Mouse (Mus musculus): ENCODE results near the gene Grwd1.

Grwd1 gene

DNA sequence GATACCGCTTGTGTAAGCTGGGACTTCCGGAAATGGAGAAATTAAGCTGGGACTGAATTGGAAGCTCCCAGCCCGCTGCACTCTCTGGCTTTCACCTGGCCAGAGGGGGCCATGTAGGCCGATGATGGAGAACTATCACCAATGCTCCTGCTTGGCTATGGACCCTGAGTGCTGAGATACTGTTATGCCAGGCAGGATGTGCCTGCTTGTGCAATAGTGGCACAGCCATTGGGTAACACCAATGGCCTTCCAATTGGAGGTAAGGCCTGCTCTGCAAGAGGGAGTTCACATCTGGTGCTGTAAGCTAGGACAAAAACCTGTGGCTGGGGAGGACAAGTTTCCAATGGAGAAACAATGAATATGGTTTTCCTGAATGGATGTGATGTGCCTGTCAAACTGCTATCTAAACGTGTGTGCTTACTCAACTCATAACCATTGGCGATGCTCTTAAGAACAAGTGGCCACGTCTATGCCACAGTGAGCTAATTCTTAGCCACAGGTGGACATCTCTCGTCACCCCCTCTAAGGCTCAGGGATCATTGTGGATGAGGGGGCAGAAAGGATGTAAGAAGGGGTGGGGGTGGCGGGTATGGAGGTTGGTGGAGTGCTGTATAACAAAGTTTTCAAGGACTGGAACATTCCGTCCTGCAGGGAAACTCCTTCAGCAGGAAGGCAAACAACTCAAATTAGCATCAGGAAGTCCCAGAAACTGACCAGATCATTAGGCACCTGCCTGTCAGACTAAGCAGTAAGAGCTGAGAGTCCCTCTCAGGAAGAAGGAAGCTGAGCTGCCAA lies 12.4 kb upstream of the Grwd1 start:
- no peak for DNase-seq (ENCODE audit: low read depth)

DNA sequence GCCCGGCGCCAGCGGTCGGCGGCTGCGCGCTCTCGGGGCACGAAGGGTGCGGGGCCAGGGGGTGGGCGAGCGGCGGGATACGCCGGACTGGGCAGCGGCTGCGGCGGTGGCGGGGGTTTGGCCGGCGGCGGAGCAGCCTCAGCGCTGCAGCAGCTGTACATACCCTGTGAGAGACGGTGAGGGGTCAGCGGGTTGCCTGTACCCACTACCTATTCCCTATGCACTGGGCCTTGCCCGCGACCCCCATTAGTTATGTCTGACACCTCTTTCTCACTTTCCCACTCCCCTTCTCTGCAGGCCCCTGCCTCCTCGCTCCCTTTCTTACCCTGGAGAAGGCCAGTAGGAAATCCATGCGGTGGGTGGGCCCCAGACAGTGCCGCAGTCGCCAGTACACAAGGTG lies 3.2 kb upstream of the Grwd1 start:
- DNase-seq (ENCODE audit: low read depth) = no peak

- peak; percentile 33 for DNase-seq (ENCODE audit: low read depth)
Observed at GRCm38 (mm10) chr7:45833148-45833790, 2.5 kb upstream of the Grwd1 start.

- DNase-seq (ENCODE audit: low read depth) = peak; percentile 18
Observed at GRCm38 (mm10) chr7:45832428-45832827, 1.7 kb upstream of the Grwd1 start.

DNA sequence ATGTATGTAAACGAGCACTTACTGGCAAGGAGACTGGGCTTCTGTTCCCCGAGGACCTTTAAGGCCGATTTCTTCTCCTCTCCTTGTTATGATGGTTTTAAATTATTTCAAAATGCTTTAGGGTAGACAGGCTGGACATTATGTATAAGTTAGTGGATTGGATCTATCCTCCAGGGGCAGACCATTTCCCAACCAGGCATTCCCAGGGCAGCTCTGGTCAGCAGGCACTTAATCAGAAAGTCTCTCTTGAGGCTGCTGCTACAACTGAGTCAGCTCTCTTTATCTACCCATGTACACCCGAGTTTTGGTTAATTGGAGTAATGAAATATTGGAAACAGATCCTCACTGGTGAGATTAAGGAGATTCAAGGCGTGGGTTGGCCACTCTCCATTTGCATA lies 383 bp upstream of the Grwd1 start:
- no peak for DNase-seq (ENCODE audit: low read depth)

- no peak for DNase-seq (ENCODE audit: low read depth)
Observed at GRCm38 (mm10) chr7:45826631-45827030, 4.1 kb downstream of the Grwd1 start.

- DNase-seq (ENCODE audit: low read depth) = no peak
Observed at GRCm38 (mm10) chr7:45824598-45824997, 6.1 kb downstream of the Grwd1 start, which contains the start of gene Kcnj14. Gene Kcnj14, minus strand, starts transcription at chr7:45824782.

GRCm38 (mm10) chr7:45820913-45821312 lies 9.8 kb downstream of the Grwd1 start:
- DNase-seq (ENCODE audit: low read depth) = no peak

DNA sequence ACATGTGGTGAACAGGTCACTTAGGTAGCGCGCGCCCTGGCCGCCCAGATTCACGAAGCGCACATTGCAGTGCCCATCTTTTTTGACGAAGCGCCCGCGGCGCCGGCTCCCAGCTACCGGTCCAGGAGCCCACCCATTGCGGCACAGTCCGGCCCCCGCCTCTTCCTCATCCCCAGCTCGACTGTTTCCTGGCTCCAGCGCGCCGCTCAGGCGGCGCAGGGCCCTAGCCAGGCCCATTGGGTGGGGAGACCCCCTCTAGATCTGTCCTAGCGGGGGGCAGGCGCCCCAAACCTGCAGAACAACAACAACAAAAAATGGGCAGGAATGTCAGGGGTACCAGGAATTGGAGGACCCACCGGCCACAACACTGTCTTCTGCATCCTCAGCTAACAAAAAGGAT lies 10.9 kb downstream of the Grwd1 start:
- no peak for DNase-seq (ENCODE audit: low read depth)

- peak; percentile 11 for DNase-seq (ENCODE audit: low read depth)
Observed at GRCm38 (mm10) chr7:45815984-45816351, 14.8 kb downstream of the Grwd1 start.

DNA sequence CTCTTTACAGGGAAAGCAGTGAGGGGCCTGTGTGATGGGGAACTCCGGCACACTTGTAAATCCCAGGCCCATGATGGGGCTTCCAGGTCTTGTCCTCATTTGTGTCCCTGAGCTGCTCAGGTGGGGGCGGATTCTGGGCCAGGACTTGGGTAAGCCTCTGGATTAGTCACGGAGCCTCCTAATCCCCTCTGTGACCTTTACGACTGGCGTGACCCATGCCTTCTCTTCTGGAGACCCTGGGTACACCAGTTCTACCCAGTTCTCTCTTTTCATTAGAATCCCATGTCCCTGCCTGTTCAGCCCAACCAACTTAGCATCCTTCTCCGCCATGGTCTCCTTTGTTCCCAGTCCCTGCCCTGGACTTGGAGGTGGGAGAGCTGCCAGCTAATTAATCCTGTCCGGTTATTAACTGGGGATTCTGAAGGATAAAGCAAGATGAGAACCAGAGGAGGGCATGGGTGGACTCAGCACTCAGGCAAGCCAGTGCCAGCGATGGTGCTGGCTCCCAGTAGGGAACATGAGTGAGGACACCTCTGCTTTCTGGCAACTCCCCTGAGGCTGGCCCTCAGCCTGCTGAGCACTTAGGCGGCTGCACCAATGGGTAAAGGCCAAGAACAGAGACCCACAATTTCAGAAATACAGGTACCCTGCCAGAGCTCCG lies 15.3 kb downstream of the Grwd1 start:
- DNase-seq (ENCODE audit: low read depth) = no peak

- no peak for DNase-seq (ENCODE audit: low read depth)
Observed at GRCm38 (mm10) chr7:45814841-45815240, 15.9 kb downstream of the Grwd1 start.

DNA sequence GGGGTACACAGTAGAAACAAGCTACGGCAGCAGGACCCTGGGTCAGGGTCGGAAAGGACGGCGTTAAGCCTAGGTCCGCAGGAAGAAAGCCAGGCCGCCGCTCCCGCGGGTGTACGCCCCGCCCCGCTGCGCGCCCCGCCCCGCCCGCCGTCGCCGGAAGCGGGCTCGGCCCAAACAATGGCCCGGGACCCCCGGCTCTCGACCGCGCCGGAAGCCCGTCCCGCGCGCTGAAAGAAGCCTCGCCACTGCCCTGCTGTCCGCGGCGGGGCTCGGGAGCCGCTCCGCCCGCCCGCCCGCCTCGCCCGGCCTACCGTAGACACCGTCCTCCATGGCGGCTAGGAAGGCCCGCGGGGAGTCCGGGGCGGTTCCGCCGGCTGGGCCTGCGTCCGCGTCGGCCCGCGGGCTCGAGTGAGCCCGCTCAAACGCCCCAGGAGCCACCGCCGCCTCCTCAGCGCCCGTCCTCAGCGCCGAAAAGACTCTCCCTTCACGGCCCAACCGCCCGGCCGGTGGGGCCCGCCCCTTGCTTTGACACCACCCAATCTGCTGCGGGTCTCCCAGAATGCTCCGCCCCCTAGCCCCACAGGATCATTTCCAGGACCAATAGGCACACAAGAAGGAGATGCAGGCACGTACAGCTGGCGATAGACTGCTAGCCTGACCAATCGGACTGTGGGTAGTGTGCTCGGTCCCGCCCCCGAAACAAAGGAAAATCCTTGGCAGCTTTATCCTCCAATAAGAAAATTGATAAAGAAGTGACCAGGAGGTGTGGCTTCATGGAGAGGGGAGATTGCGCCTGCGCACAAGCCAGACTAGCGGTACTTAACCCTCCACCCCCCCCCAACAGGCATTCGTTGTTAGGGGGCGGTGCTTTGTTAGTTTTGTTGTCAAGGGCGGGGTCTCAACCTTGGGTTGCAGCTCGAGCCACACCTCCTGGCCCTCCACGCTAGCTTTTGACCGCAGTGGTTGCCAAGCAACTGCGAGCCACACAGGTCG lies 16.7 kb downstream of the Grwd1 start, which contains the start of gene Cyth2:
Gene Cyth2, minus strand, starts transcription at position 795 of the 993 bp plus-strand sequence.
- DNase-seq (ENCODE audit: low read depth) = peak; percentile 100

DNA sequence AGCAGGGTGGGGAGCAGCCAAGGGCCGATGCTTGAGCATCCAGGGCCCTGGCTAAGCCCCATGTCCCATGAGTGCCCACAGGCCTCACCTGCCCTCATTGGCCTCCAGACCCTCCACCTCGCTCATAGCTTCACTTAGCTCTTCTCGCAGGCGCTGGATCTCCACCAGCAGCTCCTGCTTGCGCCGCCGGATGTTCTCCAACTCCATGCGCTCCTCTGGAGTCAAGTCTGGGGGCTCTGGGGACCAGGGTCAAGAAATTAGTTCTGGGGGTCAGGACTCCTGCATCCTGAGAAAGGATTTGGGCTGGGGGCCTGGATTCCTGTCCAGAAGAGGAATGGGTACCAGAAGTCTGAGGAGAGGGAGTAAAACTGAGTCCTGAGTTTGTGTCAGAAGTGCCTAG lies 17.8 kb downstream of the Grwd1 start:
- peak; percentile 6 for DNase-seq (ENCODE audit: low read depth)

GRCm38 (mm10) chr7:45809276-45810075 lies 21.3 kb downstream of the Grwd1 start:
- peak; percentile 5 for DNase-seq (ENCODE audit: low read depth)

DNA sequence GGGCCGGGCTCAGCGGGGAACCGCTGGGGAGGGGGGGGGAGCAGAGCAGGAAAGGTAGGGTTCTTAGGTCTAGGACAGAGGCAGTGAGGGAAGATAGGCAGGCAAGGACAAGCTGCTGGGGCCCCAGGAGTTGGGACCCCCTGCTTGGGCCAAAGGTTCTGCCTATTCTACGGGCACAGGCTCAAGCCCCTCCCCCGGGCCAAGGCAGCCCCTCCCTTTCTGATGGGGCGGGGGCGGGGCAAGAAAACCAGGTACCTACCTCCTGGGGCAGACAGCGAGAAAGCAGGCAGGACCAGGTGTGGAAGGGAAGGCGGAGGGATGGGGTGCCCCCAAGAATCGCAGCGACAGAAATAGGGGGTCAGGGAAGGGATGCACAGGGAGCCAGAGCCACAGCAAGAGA lies 22.3 kb downstream of the Grwd1 start:
- DNase-seq (ENCODE audit: low read depth) = peak; percentile 12

DNA sequence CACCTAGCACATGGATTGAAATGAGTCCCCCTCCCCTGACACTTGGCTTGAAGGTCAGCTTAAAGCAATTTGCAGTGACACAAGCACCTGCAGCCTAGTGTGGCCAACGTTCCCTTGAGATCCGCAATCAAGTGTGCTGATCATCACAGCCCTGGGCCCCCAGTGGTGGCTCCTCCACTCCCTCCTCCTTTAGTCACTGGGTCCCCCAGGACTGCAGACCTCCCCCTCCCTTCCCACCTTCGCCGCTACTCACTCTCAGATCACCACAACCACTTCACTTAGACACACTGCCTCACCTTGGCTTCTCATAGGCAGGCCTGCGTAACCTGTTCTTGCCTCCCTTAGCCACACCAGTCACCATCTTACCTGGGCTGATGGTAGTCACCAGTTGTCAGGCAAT lies 24.8 kb downstream of the Grwd1 start:
- DNase-seq (ENCODE audit: low read depth) = no peak

DNA sequence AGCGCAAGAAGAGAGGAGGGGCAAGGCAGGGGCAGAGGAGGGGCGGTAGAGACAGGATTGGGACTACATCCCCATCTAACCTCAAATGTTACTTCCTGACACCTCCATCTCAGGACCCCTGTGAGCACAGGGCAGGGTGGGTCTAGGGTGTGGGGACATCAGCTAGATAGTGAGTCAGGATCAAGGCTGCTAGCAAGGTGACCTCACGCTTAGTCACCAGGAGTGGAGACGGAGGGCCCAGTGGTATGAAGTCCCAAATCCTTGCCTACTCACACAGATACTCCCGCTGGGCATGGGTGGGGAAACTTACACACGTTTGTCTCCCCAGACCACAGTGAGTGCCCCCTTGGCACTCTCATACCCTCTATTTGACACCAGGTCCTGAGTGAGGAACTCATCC lies 28.2 kb downstream of the Grwd1 start:
- peak; percentile 17 for DNase-seq (ENCODE audit: low read depth)

DNA sequence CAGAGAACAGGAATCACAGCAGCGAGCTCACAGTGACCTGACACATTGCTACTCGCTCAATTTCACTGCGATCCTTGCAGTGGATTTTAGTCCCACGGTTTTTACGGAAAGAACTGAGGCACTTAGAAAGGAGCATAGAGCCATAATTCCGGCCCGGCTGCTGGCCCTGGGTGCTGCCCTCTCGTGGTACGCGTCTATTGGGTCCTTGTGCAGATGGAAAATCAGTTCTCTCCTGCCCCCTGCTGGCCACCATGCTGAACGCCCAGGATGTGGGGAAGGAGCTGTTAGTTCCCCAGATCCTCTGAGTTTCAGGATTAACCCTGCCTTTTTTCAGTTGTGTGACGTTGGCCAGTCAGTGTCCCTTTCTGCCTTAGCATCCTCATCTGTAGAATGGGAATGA lies 29.4 kb downstream of the Grwd1 start:
- DNase-seq (ENCODE audit: low read depth) = peak; percentile 96

- peak; percentile 91 for DNase-seq (ENCODE audit: low read depth)
Observed at GRCm38 (mm10) chr7:45800546-45801204, 30.1 kb downstream of the Grwd1 start.
